ENCODE assay signal across 10 mouse cellular contexts in genomic region chr5:41595199-41595598, GRCm38 (mm10).
DNase-seq lines count a peak whose midpoint lies in the region; TF ChIP-seq lines count a peak whose summit lies in the region.
"Had no signal": no experiment of that assay in that cellular context is flagged by ENCODE, and none has a peak within 500 bp of the region (broad histone marks: within the 10 kb centered on the region; RNA-seq: fewer than 3 reads in every experiment).

No protein-coding gene starts in this region.

- TF ChIP-seq EP300 in heart, adult 2 months (IDR thresholded peaks at IDR 0.05; ENCODE audit: insufficient read depth, low read depth, low read length) = no peak

- TF ChIP-seq POLR2A in heart, adult 2 months (IDR thresholded peaks at IDR 0.05; ENCODE audit: insufficient read depth, low read depth, low read length) = no peak

- no peaks in the 10 kb centered on the region for H3K27me3 ChIP-seq in heart, adult 2 months (ENCODE audit: control insufficient read depth, insufficient read depth, low read length)
- H3K27me3 ChIP-seq: heart, embryonic 13.5 days had no signal

- peak; percentile 71 for DNase-seq in brain, adult 2 months (ENCODE audit: low read depth, low spot score)
- DNase-seq in cerebellum, adult 11 months = peak; percentile 31
- peak; percentile 53 to 75 for DNase-seq in frontal cortex, adult 2 months (ENCODE audit: extremely low spot score in 1 of 2, low spot score in 1 of 2)
- peak; percentile 6 for DNase-seq in retina, postnatal 7 days (ENCODE audit: low read depth, low spot score)
- DNase-seq in lung, postnatal 25 days (ENCODE audit: low spot score) = no peak
- DNase-seq in MN1 (ENCODE audit: low spot score) = no peak
- no peak for DNase-seq in heart, adult 2 months
- DNase-seq: kidney, postnatal 10 days had no signal

- no peaks in the 10 kb centered on the region for H3K4me1 ChIP-seq in heart, adult 2 months (ENCODE audit: control insufficient read depth, insufficient read depth, low read length)
- H3K4me1 ChIP-seq: heart, embryonic 13.5 days had no signal

- H3K79me2 ChIP-seq in heart, adult 2 months (replicated peaks; ENCODE audit: control insufficient read depth, insufficient read depth, low read length) = no peaks in the 10 kb centered on the region

- intact Hi-C loops in heart, adult 2 months (cut with DNase I) = no loop called here

- no peak overlapping the region for H3K27ac ChIP-seq in heart, adult 2 months
- H3K27ac ChIP-seq: heart, embryonic 13.5 days; hindbrain, embryonic 14.5 days had no signal

- no peak overlapping the region for H3K4me3 ChIP-seq in heart, adult 2 months
- H3K4me3 ChIP-seq: heart, embryonic 13.5 days had no signal

- WGBS in heart, adult 2 months = 30% methylated on average over 3 of the region's 3 CpGs

- no peaks in the 10 kb centered on the region for H3K36me3 ChIP-seq in heart, adult 2 months (ENCODE audit: control insufficient read depth, insufficient read depth, low read length)
- H3K36me3 ChIP-seq: heart, embryonic 13.5 days had no signal

- no peak overlapping the region for H3K9ac ChIP-seq in heart, adult 2 months (ENCODE audit: low read depth, low read length)
- H3K9ac ChIP-seq: heart, embryonic 13.5 days; hindbrain, embryonic 14.5 days had no signal

- no peak for TF ChIP-seq CTCF in heart, adult 2 months (IDR thresholded peaks at IDR 0.05)

Comparison
In these comparisons a context has a peak if more than half of its experiments do, and no peak if none do; other contexts are left out.
1. DNase-seq: peak in brain, adult 2 months (single experiment), cerebellum, adult 11 months (single experiment), frontal cortex, adult 2 months (2 of 2) and retina, postnatal 7 days (single experiment); none in lung, postnatal 25 days (single experiment), MN1 (single experiment) and heart, adult 2 months (0 of 2).